Mouse (Mus musculus) ES-E14 (cell line): ENCODE measurements around the gene Fbln1.

Experiments used
- HCFC1 ChIP-seq: IDR thresholded peaks from 2 replicates; pipeline ENCODE4 v1.6.1; 2012; ENCODE audit warnings: low read length, inconsistent platforms, borderline replicate concordance; ENCODE audit not compliant: insufficient read depth
- MAFK ChIP-seq: IDR thresholded peaks from 2 replicates; pipeline ENCODE4 v1.6.1; 2014; ENCODE audit warnings: mild to moderate bottlenecking, low read depth, low read length, inconsistent platforms; ENCODE audit not compliant: insufficient read depth
- ZNF384 ChIP-seq: IDR thresholded peaks from 2 replicates; pipeline ENCODE4 v1.6.1; 2012; ENCODE audit warnings: low read depth, low read length, inconsistent platforms

DNA sequence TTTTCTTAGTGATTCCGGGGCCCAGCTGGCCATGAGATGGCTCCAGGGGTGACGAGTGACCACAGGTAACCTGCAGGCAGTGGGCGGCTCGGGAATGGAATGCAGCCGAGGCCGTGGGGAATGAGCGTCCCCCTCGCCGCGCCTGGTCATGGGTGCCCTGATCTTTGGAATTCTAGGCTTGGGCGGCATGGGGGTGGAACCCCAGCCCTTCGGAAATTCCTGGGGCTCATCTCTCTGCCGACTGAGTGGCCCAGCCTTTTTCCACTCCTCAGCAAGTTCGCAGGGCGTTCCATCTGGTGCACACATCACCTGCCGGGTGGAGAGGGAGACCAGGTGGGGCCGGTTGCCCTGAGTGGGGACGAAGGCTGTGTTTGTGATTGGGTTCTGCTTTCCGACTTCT lies 62.1 kb downstream of the Fbln1 start:
- TF ChIP-seq ZNF384 = no peak
- TF ChIP-seq MAFK = no peak
- TF ChIP-seq HCFC1 = no peak
